Mouse (Mus musculus) c-Kit-positive CD71-negative TER-119-negative erythroid progenitor cells, embryonic 14.5 days (primary cell): Measurements from ENCODE around the gene Rai1.
A peak's percentile ranks its signal among the peaks of the same experiment; 100 is the strongest.

ENCODE experiments used
- DNase-seq: peaks from one replicate; pipeline ENCODE4 v3.0.0-alpha.2; 2013; ENCODE audit warnings: low read depth

Gene Rai1

DNA sequence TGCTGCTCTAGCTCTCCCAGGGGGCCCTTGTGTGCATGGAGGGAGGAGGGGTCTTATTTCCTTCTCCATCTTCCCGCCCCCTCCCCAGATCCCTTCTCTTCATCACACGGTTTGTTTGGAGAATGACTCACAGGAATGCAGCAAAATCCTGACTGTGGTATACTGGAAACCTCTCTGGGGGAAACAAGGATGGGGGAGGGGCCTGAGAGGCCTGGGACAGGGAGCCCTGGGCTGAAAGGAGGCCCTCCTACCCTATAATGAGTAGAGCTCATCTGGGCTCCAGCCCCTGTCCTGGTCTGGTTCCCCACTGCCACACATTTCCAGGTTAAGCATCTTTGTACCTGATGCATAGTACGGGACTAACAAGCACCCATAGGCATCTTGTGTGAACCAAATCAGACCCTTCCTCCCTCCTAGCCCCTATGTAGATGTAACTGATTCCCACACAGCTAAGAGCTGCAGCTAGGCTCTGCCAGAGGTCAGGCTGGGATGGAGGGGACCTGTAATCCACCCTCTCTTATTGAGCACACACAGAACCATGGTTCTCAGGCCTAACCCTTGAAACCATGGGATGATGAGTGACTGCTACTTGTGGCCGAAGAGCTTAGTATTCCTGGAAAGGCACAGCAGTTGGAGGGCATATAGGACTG lies 23.2 kb downstream of the Rai1 start:
- DNase-seq = no peak

DNA sequence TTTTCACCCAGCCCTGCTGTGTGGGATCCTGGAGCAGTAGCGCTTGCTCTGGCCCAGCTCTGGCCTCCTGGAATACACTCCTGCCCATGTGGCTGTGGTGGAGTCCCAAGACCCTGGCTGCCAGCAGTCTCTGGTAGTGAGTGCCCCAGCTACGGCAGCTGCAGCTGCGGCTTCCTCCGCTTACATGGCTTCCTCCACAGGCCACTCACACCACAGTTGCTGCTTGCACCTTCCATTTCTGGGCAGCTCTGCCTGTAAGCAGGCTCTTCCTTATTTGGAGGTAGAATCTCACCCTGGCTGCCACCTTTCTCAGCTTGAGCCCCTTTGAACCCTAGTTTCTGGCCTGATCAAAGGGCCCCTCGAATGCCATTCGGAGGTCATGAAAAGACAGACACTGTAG lies 25.7 kb downstream of the Rai1 start:
- DNase-seq = no peak

DNA sequence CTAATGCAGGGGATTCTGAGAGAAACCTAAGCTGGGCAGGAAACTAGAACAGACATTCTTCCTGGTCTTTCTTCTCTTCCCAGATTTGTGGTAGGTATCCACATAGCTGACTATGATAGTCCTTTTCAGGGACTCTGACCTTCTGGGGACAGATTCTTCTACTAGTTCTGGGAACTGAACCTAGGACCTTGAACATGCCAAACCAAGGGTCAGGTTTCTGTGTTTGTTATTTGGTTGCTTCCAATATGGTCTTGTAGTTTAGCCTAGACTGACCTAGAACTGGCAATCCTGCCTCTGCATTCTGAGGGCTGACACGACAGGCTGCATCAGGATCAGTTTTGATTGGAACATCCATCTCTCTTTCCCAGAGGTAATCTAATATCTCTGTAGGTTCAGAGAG lies 27.2 kb downstream of the Rai1 start:
- no peak for DNase-seq

DNA sequence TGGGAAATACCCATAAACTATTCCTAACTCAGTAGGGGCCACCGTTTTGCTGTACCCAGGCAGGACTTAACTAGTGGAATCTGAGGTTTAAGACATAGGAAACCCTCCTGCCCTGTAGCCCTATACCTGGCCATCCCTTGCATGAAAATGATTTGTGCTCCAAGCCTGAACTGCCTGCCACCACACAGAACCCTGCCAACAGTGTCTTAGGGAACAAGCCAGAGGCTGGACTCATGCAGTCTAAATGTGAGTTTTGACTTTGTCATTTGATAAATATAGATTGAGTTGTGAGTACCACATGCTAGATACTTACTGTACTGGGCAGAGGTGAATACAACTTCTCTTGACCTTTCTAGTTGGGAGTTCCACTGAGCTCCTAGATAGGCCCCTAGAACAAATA lies 31.7 kb downstream of the Rai1 start:
- DNase-seq = no peak

DNA sequence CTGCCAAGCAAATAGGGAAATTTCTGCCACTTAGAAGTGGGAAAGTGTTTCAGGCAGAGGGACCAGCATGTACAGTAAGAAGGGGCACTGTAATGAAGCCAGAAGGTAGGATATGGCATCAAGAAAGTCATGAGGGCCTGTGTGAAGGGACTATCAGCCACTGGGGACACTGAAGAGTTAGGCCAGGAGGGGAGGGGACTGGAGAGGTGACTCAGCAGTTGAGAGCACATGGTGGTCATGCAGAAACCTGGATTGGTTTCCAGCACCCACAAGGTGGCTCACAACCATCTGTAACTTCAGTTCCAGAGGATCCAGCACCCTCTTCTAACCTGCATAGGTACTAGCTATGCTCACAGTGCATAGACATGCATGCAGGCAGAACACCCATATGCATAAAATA lies 32.4 kb downstream of the Rai1 start:
- no peak for DNase-seq

DNA sequence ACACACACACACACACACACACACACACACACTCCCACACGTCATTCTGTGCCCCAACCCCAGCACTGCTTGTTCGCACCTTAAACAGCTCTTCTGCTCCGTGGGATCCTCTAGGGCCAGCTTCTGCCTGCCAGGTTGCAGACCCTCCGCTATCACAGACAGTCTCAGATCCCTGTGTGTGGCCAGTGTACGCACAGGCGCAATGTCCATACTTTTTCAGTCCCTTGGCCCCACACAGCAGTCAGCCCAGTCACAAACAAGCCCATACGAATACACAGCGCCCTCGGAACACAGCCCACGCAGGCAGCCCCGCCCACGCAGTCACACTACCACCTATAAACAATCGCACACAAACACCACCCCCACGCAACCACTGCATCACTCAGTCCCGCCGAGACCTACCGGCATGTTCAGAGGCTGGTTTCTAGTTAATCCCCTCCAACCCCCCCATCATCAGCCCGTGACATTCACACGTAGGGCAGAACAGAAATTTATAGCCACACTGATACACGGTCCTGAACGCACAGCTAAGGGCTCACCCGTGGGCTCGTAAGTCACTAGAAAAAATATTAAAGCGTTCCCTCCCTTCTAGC lies 34.4 kb downstream of the Rai1 start:
- no peak for DNase-seq

DNA sequence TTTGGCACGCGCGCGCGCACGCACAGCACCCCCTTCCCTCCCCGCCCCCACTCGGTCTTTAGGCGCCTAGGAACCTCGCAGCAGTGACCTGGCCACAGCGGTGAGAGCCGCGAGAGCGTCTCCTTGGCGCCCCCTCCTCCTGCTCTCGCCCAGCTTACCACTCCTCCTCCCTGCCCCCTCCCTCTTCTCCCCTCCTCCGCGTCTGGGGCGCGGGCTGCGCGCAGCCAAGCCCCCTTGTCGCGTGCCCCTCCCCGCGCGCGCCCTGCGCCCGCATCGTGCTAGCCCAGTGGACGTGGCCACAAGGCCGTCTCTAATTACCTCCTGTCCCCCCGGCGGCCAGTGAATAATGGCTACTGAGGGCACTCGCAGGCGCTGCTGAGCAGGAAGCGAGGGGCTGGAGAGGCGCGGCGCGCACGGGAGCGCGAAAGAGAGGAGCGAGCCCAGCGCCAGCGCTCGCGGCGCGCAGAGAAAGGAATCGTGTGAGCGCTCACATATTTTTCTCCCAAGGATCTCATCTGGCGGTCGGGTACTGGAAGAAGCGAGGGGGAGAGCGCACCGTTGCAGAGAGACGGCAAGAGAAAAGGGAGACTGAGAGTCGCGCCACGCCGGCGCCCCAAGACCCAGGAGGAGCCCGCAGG lies 35.0 kb downstream of the Rai1 start:
- DNase-seq = no peak

DNA sequence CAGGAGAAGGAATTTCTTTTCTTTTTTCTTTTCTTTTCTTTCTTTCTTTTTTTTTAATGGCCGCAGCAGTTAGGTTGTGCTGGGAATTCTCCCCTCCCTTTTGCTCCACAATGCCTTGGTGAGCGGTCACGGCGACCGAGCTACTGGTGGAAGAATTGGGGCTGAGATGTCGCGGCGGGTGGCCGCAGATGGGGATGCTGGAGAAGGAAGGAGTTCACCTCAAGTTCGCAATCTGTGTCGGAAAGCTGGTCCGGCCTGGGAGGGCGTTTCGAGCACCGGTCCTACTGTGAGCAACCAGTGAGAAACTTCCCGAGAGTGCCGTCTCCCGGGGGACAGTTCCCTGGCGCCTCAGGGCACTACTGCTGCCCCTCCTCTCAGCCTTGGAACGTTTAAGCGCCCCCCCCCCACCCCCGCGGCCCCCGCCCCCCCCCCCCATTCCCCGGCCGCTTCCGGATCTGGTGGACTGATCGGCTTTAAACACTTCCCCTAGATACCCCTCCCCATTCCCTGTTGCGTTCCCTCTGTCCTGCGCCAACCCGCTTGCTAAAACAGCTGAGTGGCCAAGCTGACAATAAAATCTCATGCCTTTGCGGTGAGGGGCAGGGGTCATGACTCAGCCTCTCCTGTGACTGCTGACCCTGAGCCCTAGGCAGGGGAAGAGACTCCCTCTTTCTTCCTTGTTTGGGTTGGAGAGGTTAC lies 35.9 kb downstream of the Rai1 start:
- DNase-seq = no peak

DNA sequence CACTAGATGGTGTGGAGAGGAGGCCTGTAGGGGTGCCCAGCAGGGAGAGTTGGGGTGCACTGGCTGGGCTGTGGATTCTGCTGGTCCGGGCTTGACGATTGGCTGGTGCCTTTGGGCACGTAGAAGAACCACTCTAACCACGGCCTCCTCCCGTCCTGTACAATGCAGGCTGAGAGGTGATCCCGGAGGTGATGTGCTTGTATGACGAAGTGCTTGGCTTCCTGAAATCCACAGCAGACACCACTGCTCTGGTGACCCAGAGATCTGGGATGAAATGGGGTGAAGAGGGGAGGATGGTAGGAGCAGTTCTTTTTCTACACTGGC lies 36.4 kb downstream of the Rai1 start:
- DNase-seq = no peak

DNA sequence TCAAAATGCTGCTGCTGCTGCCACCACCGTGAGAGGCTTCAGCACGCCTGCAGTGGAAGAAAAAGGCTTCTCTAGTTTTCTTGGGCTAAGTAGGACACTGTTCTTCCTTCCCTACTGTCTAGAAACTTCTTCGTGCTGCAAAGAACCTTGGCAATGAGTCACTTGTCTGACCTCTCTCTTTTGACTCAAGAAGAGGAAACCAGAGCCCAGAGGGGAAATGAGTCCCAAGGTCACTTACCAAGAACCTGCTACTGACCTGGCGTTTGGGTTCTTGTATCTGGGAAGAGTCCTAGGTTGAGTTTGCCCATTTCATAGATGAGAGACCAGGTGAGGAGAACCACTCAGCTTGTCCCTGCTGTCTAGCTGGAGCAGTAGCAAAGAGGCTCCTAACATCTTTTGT lies 38.3 kb downstream of the Rai1 start:
- DNase-seq = no peak

DNA sequence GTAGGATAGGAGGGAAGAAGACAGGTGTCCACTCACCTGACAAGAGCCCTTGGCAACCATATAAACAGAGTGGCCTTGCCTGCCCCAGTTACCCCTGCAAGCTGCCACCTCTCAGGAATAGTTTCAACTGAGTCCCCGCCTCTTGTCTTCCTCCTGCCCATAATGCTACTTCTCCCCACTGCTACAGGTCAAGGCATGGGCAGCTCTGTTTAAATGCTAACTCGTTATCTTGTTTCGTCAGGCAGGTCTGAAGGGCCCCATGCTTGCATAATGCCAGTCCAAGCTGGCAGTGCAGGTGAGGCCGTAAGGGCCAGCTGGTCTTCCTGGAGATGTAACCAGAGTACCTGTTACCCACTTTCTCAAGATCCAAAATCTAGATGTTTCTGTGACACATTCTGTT lies 41.4 kb downstream of the Rai1 start:
- DNase-seq = no peak

DNA sequence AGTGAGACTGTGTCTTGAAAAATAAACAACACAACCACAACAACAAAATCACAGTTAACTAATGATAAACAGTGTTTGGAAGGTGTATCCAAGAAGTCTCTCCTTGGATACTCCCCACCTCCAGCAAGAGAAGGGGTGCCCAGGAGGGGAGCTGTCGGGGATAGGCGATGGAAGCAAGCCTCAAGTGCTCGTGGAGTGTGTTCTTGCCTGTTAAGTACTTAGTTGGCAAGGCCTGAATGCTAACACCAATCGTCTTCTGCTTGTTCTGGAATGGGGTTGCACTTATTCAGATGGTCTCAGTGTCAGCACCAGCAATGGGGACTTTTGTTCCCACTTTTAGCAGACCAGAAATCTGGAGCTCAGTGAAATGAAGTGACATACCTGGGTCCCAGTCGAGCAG lies 43.8 kb downstream of the Rai1 start:
- no peak for DNase-seq

DNA sequence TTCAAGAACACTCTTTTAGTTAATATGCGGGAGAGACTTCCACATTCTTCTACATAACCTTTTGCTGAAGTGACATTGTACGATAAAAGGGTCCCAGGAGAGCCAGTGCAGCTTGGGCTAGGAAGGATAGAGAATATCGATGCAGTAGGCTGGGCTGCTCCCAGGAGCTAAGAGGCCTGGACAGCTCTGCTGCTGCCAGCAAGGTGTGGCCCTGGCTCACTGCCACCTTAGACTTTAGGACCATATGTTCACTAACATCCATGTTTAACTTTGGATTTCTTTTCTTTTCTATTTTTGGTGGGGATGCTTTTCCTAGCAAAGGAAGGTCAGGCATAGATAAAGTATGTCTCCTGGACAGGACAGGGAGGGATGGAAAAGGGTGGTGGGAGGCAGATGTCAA lies 44.3 kb downstream of the Rai1 start:
- no peak for DNase-seq

DNA sequence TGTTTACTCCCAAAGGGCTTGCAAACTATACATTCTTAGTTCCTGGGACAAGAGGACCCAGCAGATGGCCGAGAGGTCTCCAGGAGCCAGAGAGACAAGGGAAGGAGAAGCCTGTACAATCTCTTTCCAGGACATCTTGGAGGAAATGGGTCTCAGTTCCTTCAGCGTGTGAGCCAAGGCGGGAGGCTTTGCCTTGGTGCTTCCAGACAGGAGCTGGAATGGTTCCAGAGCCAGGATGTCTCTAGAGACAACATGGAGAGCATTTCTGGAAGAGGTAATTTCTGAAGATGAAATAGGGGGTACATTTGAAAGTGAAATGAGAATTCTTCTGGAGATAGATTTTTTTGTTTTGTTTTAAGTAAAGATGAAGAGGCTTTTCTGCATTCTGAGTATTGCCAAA lies 45.9 kb downstream of the Rai1 start:
- no peak for DNase-seq

DNA sequence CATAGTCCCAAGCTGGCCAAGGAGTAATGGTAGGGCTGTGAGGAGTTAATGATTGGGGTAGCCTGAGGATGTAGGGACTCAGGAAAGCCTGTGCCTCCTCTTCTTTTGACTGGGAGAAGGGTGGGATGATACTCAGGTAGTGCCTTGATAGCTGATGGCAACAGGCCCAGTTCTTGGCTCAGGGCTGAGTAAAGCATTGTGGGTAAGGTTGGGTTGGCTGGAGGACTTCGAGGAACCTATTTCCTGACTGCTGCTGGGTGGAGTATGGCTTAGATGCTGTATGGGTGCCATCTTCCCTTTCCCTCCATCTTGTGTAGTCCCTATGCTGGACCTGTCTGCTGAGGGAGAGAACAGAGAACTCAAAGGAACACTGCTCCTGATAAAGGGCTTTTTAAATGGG lies 47.5 kb downstream of the Rai1 start:
- DNase-seq = no peak

DNA sequence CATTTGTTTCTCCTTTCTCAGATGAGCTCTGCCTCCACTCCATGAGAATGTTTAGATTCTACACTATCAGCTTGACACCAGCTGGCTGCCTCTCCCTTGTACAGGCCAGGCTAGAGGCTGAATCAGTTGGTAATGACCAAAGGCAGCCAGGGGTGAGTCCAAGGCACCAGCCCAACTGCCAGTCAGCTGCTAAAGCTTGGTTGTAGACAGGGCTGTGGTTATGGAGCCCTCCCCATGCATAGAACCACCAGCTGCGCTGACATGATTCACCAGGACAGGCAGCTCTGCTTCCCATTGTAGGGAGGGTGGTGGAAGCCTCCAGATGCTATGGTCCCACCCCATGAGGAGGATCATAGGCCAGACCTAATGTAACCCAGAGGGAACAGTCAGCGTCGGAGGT lies 49.1 kb downstream of the Rai1 start:
- DNase-seq = no peak

DNA sequence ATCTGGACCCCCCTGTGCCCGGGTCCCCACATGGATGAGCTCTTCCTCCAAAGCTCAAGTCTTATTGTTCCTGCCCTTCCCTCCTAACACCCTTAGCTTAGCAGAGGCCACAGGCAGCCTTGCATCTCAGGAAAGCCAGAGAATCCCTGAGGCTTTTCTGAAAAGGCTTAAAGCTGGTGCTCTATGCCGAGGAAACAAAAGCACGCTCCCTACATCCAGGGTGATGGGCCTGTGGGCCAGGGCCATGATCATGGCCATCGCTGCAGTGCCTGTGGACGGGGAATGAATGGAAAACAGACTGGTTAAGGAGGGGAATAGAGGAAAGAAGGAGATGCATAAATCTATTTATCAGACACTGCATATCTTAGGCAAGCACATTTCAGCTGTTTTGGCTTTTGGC lies 50.9 kb downstream of the Rai1 start:
- no peak for DNase-seq

DNA sequence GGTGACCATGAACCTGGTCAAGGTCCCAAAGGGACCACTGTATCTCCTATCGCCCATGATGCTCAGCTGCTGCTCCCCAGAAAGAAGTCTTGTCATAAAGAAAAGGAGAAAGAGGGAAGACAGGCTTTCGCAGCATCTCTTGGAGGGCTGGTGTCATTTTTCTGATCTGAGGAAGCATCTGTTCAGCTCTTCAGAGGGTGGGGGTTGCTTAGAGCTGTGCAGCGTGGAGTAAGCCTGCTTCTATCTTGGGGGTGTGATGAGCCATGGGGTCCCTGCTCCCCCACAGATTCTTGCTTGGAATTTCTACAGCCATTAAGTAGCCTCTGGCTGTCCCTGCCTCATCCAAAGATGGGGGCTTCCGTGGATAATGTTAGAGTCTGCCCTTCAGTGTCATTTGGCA lies 53.5 kb downstream of the Rai1 start:
- DNase-seq = no peak

DNA sequence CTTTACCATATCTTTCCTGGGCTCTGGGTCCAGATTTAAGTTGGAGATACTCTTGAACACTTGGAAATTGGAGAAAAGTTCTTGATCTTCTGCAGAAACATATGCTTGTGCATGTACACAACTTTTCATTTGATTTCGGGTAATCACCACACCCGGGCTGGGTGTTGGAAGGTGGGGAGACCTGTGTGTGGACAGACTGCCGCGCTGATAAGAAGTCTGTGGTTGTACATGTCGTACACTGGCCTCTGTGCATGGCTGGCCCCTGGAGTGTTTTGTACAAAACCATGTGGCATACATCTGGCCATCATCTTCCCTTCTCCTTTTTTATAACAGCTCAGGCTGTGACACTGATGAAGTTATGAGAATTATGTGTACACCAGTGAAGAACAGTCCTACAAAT lies 55.1 kb downstream of the Rai1 start:
- peak; percentile 13 for DNase-seq

DNA sequence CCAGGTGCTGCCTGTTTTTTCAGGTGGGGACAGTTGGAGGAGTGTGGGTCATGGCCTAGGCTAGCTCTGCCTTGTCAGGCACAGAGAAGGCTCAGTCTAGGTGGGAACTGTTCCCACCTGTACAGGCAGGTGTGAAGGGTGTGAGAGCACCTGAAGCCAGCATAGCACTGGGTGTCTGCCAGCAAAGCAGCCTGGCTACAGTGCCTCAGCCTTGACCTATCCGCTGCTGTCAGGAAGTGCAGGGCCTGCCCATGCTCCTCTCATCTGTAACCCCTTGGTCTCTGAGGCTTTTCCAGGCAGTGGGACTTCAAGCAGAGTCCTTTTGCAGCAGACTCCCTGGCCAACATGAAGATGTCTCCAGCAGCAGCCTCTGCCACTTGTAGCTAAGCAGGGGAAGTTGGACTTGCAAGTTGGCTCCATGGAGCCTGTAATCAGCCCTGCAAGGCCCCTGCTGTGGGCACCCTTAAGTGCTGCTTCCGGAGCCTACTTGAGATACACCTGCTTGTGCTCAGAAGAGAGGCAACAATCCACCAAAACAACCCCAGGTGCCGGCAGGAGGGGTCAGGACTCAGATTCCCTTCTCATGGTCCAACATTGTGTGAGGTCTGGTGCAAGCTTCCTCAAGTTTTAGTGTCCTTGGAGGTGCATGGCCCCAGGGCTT lies 55.8 kb downstream of the Rai1 start:
- DNase-seq = no peak

DNA sequence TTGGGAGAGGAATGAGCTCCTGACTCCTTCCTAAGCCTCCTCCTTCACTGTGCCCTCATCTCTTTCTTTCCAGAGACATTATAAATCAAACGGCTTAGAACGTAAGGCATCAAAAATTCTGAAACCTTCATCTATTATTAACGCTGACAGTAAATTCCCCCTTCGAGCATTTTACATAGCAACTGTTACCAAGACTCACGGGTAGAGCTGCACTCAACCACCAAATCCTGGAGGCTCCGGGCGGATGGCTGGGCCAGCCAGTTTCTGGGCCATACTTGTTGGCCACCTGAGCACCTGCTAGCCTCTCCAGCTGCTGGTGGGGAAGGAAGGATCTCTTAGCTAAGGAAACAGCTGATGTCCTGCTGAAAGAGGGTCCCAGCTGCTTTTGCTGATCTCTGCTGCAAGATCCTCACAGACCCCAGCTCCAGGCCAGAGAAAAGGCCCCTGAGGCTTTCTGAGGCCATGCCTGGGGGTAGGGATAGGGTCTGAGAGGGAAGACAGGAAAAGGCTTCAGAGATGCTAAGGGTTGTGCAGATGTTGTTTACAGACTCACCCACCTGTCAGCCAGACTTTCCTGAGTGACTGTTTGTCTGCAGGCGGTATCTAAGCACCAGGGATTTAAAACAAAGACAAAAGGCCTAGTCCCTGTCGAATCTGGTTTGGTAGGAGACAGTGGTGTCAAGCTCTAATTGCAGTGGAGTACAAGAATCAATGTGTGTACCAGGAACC lies 56.5 kb downstream of the Rai1 start:
- DNase-seq = no peak

DNA sequence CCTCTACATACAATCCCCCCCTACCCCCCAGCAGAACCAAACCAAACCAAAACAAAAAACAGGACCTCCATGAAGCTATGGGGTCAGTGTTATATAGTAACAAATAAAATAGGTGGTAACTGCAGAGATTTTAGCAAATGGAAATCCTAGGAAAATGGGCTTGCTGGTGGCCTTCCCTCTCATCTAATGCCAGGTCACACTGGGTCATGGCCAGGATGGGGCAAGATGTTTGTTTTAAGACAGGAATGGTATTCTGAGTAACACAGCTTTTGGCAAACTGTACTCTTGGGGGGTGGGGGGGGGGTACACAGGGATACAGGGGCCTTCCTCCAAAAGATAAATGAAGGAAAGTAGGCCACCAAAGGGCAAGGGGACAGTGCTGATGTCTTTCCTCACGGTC lies 57.7 kb downstream of the Rai1 start:
- no peak for DNase-seq
